Mouse (Mus musculus): Measurements from ENCODE around the gene Mbnl3. TPM values are rescaled to one million over a fixed set of nuclear protein-coding genes. Genes with fewer than 3 reads are reported as not detected.

Mbnl3 gene
- total and polyA plus RNA-seq, 2 experiments from 2014 or later: 2.9 to 6.0 TPM

DNA sequence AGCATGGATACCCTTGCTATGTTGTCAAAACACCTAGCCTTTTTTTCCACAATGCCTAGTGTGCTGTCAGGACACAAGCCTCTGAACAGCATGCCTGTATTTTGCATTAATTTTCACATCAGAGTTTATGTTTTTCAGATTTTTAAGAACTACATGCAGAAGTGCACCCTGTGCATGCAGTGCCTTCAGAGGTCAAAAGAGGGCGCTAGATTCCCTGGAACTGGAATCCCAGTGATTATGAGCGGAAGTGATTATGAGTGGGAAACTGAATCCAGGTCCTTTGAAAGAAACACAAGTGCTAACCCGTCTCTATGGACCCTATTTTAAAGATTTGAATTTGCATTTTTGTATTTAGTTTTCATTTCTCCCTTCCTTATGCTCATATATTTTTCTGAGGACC, 129.6 kb downstream of the Mbnl3 start:
- WGBS: 24% methylated on average over 3 of the region's 3 CpGs
- DNase-seq (ENCODE audit: low spot score): no peak
- H3K36me3 ChIP-seq (replicated peaks; ENCODE audit: control insufficient read depth, insufficient read depth, low read length): no peaks in the 10 kb centered on the region

More for the DNA sequence above, 129.6 kb downstream of the Mbnl3 start:
- H3K4me2 ChIP-seq (ENCODE audit: low read depth, low read length): no peak overlapping the region
- TF ChIP-seq CTCF (IDR thresholded peaks at IDR 0.05; ENCODE audit: low read depth) (peak; percentile 38), EP300 (IDR thresholded peaks at IDR 0.05; ENCODE audit: low read depth) (no peak)
- H3K9ac ChIP-seq (replicated peaks; ENCODE audit: low read depth, low read length): no peak overlapping the region
- no peaks in the 10 kb centered on the region for H3K4me1 ChIP-seq (ENCODE audit: control insufficient read depth, insufficient read depth)
- ATAC-seq (ENCODE audit: insufficient read depth, low read depth): no peak
- no peaks in the 10 kb centered on the region for H3K27me3 ChIP-seq (ENCODE audit: control insufficient read depth, insufficient read depth, low read length)
- no peak overlapping the region for H3K27ac ChIP-seq (ENCODE audit: low read depth)
- H3K9me3 ChIP-seq (replicated peaks; ENCODE audit: control insufficient read depth, low read length): no peaks in the 10 kb centered on the region
- no peak overlapping the region for H3K4me3 ChIP-seq (ENCODE audit: low read depth, low read length)

Small RNA genes lying within 50 kb of the gene (microRNA-seq; reads per million reads assigned to microRNA genes)
- not detected for gene Gm23417

Other genes starting within 250 kb of the Mbnl3 start
- 13.5 and 24.7 TPM in 2 replicates for gene Rap2c, start 188.5 kb downstream of the Mbnl3 start, total RNA-seq (2014; rRNA removed; ENCODE audit: low replicate concordance)
- 9.3 and 10.0 TPM in 2 replicates for gene Rap2c, start 188.5 kb downstream of the Mbnl3 start, polyA plus RNA-seq (2015; fragmentation: Nextera tagmentation; extraction: Ambion mirVana)